Mouse (Mus musculus): ENCODE measurements around the gene Hnrnpa2b1. TPM values are rescaled to one million over a fixed set of nuclear protein-coding genes. Genes with fewer than 3 reads are reported as not detected.
"Not testable (repeated sequence)": the region's sequence is repeated elsewhere in the genome, so short reads cannot be mapped to it uniquely, and the experiment has no call there.

Hnrnpa2b1 gene
- total and polyA plus RNA-seq, 2 experiments from 2014 or later = 199 to 746 TPM

DNA sequence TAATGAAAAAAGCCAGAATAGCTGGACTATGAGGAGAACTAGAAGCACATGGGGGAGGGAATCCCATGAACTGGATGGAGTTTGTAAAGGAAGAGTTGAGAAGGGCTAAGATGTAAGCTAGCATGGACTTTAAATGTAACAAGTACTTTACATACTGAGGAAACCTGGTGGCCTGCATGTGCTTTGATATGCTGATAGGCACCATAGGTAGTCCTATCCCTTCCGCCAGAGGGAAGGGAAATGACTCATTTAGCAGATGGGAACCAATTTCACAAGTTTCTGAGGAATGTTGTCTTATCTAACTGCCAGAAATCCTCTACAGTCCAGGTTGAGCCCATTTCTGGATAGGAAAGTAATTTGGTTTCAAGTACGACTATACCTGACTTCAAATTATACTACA lies 16.0 kb upstream of the Hnrnpa2b1 start:
- TF ChIP-seq CTCF (IDR thresholded peaks at IDR 0.05) = no peak
- no peak overlapping the region for H3K4me2 ChIP-seq (ENCODE audit: low read depth, low read length, poor library complexity, severe bottlenecking)
- ATAC-seq (ENCODE audit: low FRiP score) (no peak), DNase-seq (ENCODE audit: low spot score) (no peak)
- H3K4me1 ChIP-seq (ENCODE audit: insufficient read depth, low read length) = no peaks in the 10 kb centered on the region
- no peaks in the 10 kb centered on the region for H3K9me3 ChIP-seq (ENCODE audit: low read length)
- WGBS = 60% methylated on average over 2 of the region's 2 CpGs
- no peak overlapping the region for H3K27ac ChIP-seq (ENCODE audit: low read depth, low read length)
- no peaks in the 10 kb centered on the region for H3K27me3 ChIP-seq (ENCODE audit: insufficient read depth, low read length)
- peaks cover 14% of the 10 kb centered on the region; the same call in 1 of the 2 replicates for H3K36me3 ChIP-seq (ENCODE audit: insufficient read depth, low read length)
- H3K9ac ChIP-seq (replicated peaks; ENCODE audit: low read length, poor library complexity, severe bottlenecking) = no peak overlapping the region
- no peak overlapping the region for H3K4me3 ChIP-seq (ENCODE audit: low read depth, low read length)

- peak; percentile 29 for TF ChIP-seq CTCF (IDR thresholded peaks at IDR 0.05)
- DNase-seq (ENCODE audit: low spot score); H3K27ac ChIP-seq (ENCODE audit: low read depth, low read length); ATAC-seq (ENCODE audit: low FRiP score); H3K27me3 ChIP-seq (ENCODE audit: insufficient read depth, low read length); H3K9me3 ChIP-seq (ENCODE audit: low read length); H3K4me2 ChIP-seq (ENCODE audit: low read depth, low read length, poor library complexity, severe bottlenecking); H3K9ac ChIP-seq (replicated peaks; ENCODE audit: low read length, poor library complexity, severe bottlenecking); H3K4me1 ChIP-seq (ENCODE audit: insufficient read depth, low read length); H3K4me3 ChIP-seq (ENCODE audit: low read depth, low read length): not testable (repeated sequence)
- H3K36me3 ChIP-seq (ENCODE audit: insufficient read depth, low read length) = peaks cover 24% of the 10 kb centered on the region; the same call in 1 of the 2 replicates
- 88% methylated on average over 8 of the region's 8 CpGs for WGBS
Measured at GRCm38 (mm10) chr6:51484556-51484955, 14.9 kb upstream of the Hnrnpa2b1 start.

GRCm38 (mm10) chr6:51483861-51484260 lies 14.2 kb upstream of the Hnrnpa2b1 start:
- no peak overlapping the region for H3K4me3 ChIP-seq (ENCODE audit: low read depth, low read length)
- no peak for TF ChIP-seq CTCF (IDR thresholded peaks at IDR 0.05)
- H3K4me2 ChIP-seq (ENCODE audit: low read depth, low read length, poor library complexity, severe bottlenecking) = no peak overlapping the region
- peaks cover 30% of the 10 kb centered on the region for H3K36me3 ChIP-seq (ENCODE audit: insufficient read depth, low read length)
- DNase-seq (ENCODE audit: low spot score) = no peak
- no peaks in the 10 kb centered on the region for H3K9me3 ChIP-seq (ENCODE audit: low read length)
- no peak overlapping the region for H3K9ac ChIP-seq (replicated peaks; ENCODE audit: low read length, poor library complexity, severe bottlenecking)
- 91% methylated on average over 3 of the region's 3 CpGs for WGBS
- no peaks in the 10 kb centered on the region for H3K4me1 ChIP-seq (ENCODE audit: insufficient read depth, low read length)
- no peak for ATAC-seq (ENCODE audit: low FRiP score)
- no peaks in the 10 kb centered on the region for H3K27me3 ChIP-seq (ENCODE audit: insufficient read depth, low read length)
- no peak overlapping the region for H3K27ac ChIP-seq (ENCODE audit: low read depth, low read length)

- no peak overlapping the region for H3K27ac ChIP-seq (ENCODE audit: low read depth, low read length)
- H3K27me3 ChIP-seq (ENCODE audit: insufficient read depth, low read length) = no peaks in the 10 kb centered on the region
- no peak overlapping the region for H3K4me2 ChIP-seq (ENCODE audit: low read depth, low read length, poor library complexity, severe bottlenecking)
- ATAC-seq (ENCODE audit: low FRiP score) (no peak), DNase-seq (ENCODE audit: low spot score) (no peak)
- H3K4me3 ChIP-seq (ENCODE audit: low read depth, low read length) = no peak overlapping the region
- no peaks in the 10 kb centered on the region for H3K4me1 ChIP-seq (ENCODE audit: insufficient read depth, low read length)
- no peaks in the 10 kb centered on the region for H3K9me3 ChIP-seq (ENCODE audit: low read length)
- WGBS = 93% methylated on average over 8 of the region's 8 CpGs
- H3K36me3 ChIP-seq (ENCODE audit: insufficient read depth, low read length) = peaks cover 38% of the 10 kb centered on the region
- H3K9ac ChIP-seq (replicated peaks; ENCODE audit: low read length, poor library complexity, severe bottlenecking) = no peak overlapping the region
- TF ChIP-seq CTCF (IDR thresholded peaks at IDR 0.05) = no peak
Measured at GRCm38 (mm10) chr6:51481548-51481947, 11.9 kb upstream of the Hnrnpa2b1 start.

DNA sequence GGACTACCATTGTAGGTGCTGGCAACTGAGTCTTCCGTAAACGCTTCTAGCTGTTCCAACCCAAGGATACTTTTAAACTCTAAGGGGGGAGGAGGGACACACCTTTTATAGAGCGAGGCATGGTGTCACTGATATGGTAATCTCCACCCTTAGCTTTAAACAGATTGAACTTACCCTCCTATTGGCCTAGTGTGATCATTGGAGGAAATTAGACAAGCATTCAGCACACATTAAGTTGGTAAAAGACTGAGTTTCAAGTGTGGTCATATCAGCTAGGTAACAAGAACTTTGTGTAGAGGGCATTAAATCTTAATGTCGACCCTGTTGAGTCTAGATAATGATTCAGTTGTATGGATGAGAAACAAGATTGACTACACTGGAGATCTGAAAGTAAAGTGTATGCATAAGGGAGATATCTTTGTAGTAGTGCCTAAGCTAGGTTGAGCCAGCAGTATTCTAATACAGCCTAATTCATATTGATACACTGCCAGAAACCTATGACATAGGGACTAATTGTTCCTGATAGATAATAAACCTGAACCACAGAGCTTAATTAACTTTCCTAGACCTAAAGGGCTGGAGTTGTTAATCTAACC lies 9.5 kb upstream of the Hnrnpa2b1 start:
- no peak overlapping the region for H3K4me2 ChIP-seq (ENCODE audit: low read depth, low read length, poor library complexity, severe bottlenecking)
- H3K36me3 ChIP-seq (ENCODE audit: insufficient read depth, low read length) = peaks cover 40% of the 10 kb centered on the region
- DNase-seq (ENCODE audit: low spot score) = no peak
- H3K27me3 ChIP-seq (ENCODE audit: insufficient read depth, low read length) = no peaks in the 10 kb centered on the region
- ATAC-seq (ENCODE audit: low FRiP score) = no peak
- H3K9ac ChIP-seq (replicated peaks; ENCODE audit: low read length, poor library complexity, severe bottlenecking) = no peak overlapping the region
- no peak for TF ChIP-seq CTCF (IDR thresholded peaks at IDR 0.05)
- no peaks in the 10 kb centered on the region for H3K4me1 ChIP-seq (ENCODE audit: insufficient read depth, low read length)
- H3K4me3 ChIP-seq (ENCODE audit: low read depth, low read length) = no peak overlapping the region
- H3K9me3 ChIP-seq (ENCODE audit: low read length) = no peaks in the 10 kb centered on the region
- 98% methylated on average over 4 of the region's 4 CpGs for WGBS
- H3K27ac ChIP-seq (ENCODE audit: low read depth, low read length) = no peak overlapping the region

DNA sequence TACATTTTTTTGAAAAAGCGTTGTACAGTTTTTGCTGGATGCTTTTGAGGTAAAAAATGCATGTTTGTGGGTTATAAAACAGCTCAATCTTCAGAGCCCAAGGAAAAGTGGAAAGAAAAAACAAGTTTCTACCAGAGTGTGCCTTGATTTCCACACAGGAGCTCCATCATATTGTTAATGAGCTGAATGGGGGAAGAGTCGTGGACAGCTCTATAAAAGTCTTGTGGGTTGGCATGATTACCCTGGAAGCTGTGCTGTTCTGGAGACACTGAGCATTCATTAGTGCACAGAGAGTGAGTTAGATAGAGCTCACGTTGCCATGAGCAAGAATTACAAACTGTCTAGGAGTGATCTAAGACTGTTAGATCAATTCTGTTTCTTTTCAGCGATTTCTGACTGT lies 2.5 kb upstream of the Hnrnpa2b1 start:
- H3K27me3 ChIP-seq (ENCODE audit: insufficient read depth, low read length) = no peaks in the 10 kb centered on the region
- TF ChIP-seq CTCF (IDR thresholded peaks at IDR 0.05) = no peak
- H3K4me1 ChIP-seq (ENCODE audit: insufficient read depth, low read length) = 0 out of 2 replicates have a peak, but pooled peaks cover 6% of the 10 kb centered on the region
- H3K27ac ChIP-seq (ENCODE audit: low read depth, low read length) = no peak overlapping the region
- 32% methylated on average over 4 of the region's 4 CpGs for WGBS
- peaks cover 4% of the 10 kb centered on the region; the same call in 1 of the 2 replicates for H3K36me3 ChIP-seq (ENCODE audit: insufficient read depth, low read length)
- ATAC-seq (ENCODE audit: low FRiP score) = no peak
- no peaks in the 10 kb centered on the region for H3K9me3 ChIP-seq (ENCODE audit: low read length)
- DNase-seq (ENCODE audit: low spot score) = no peak
- no peak overlapping the region; the same call in 1 of the 2 replicates for H3K9ac ChIP-seq (replicated peaks; ENCODE audit: low read length, poor library complexity, severe bottlenecking)
- H3K4me2 ChIP-seq (ENCODE audit: low read depth, low read length, poor library complexity, severe bottlenecking) = peak overlapping the region; percentile 47
- peak overlapping the region; percentile 96 for H3K4me3 ChIP-seq (ENCODE audit: low read depth, low read length)

Measured in midbrain, postnatal 0 days (tissue).